Mouse (Mus musculus): ENCODE data around the gene Gk.

- TF ChIP-seq CTCF (conservative IDR thresholded peaks at IDR 0.05; ENCODE audit: low read length) (no peak), NANOG (IDR thresholded peaks at IDR 0.05; ENCODE audit: borderline replicate concordance, low read length) (no peak), POU5F1 (IDR thresholded peaks at IDR 0.05; ENCODE audit: borderline replicate concordance, low read length) (no peak)
Observed at GRCm38 (mm10) chrX:85731133-85731938, 45.3 kb downstream of the Gk start.
